In the genomic region with DNA sequence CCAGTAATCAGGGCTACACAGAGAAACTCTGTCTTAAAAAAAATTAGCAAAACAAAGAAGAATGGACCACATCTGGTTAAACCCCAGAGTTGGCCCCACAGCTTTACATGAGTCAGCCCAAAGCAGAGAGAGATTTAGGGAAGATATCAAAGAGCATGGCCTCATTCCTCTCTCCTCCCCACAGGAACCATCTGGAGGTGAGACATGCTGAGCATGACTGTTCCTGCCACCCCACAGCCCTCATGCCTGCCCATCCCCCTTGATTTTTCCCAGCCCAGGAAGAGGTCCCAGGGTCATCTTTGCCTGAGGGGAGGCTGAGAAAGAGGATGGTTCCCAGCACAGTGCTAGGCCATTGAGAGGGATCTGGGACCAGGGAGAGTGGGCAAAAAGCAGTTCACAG, we compare ENCODE assay signal across 8 mouse cellular contexts. TPM values are rescaled to one million over a fixed set of nuclear protein-coding genes. Genes with fewer than 3 reads are reported as not detected.
DNase-seq lines count a peak whose midpoint lies in the region; ATAC-seq and TF ChIP-seq lines count a peak whose summit lies in the region.
"Had no signal": no experiment of that assay in that cellular context is flagged by ENCODE, and none has a peak within 500 bp of the region (broad histone marks: within the 10 kb centered on the region; RNA-seq: fewer than 3 reads in every experiment).

No protein-coding gene starts in this region.

- 0 out of 2 replicates have a peak overlapping the region, but pooled peaks have one; percentile 68 for H3K4me3 ChIP-seq in hindbrain, embryonic 12.5 days
- no peak overlapping the region for H3K4me3 ChIP-seq in hindbrain, embryonic 11.5 days (ENCODE audit: low read depth, low read length)
- no peak overlapping the region for H3K4me3 ChIP-seq in ES-Bruce4 (ENCODE audit: low read depth, low read length)
- H3K4me3 ChIP-seq in liver, embryonic 15.5 days (replicated peaks): no peak overlapping the region; the same call in 1 of the 2 replicates

- no peaks in the 10 kb centered on the region for H3K27me3 ChIP-seq in hindbrain, embryonic 12.5 days
- H3K27me3 ChIP-seq in hindbrain, embryonic 11.5 days (ENCODE audit: control insufficient read depth, insufficient read depth, low read length): no peaks in the 10 kb centered on the region
- no peaks in the 10 kb centered on the region for H3K27me3 ChIP-seq in ES-Bruce4 (ENCODE audit: control insufficient read depth, insufficient read depth, low read length, poor library complexity, severe bottlenecking)
- no peaks in the 10 kb centered on the region for H3K27me3 ChIP-seq in liver, embryonic 15.5 days

- H3K9ac ChIP-seq in hindbrain, embryonic 12.5 days: 0 out of 2 replicates have a peak overlapping the region, but pooled peaks have one; percentile 8
- H3K9ac ChIP-seq in hindbrain, embryonic 11.5 days (ENCODE audit: low read depth, low read length): no peak overlapping the region
- peak overlapping the region; percentile 46 for H3K9ac ChIP-seq in ES-Bruce4 (ENCODE audit: low read depth, poor library complexity, severe bottlenecking)
- no peak overlapping the region for H3K9ac ChIP-seq in liver, embryonic 15.5 days

- no peak for ATAC-seq in hindbrain, embryonic 12.5 days (ENCODE audit: low FRiP score)
- ATAC-seq in hindbrain, embryonic 11.5 days (ENCODE audit: low FRiP score): no peak
- no peak for ATAC-seq in liver, embryonic 15.5 days (ENCODE audit: insufficient read depth)
- no peak for ATAC-seq in granulocyte monocyte progenitor cell, adult 5-6 weeks (replicated peaks; ENCODE audit: poor library complexity, severe bottlenecking)

- no peak for DNase-seq in hindbrain, embryonic 11.5 days (ENCODE audit: low spot score)
- DNase-seq in NIH3T3 (ENCODE audit: low read depth): peak; percentile 66
- no peak for DNase-seq in embryo, embryonic 10.5 days (ENCODE audit: low spot score)

- H3K4me1 ChIP-seq in hindbrain, embryonic 12.5 days: peaks cover 18% of the 10 kb centered on the region
- H3K4me1 ChIP-seq in hindbrain, embryonic 11.5 days (replicated peaks; ENCODE audit: control insufficient read depth, insufficient read depth, low read length): peaks cover 4% of the 10 kb centered on the region
- H3K4me1 ChIP-seq in ES-Bruce4 (ENCODE audit: control insufficient read depth, insufficient read depth, low read length): no peaks in the 10 kb centered on the region
- peaks cover 55% of the 10 kb centered on the region for H3K4me1 ChIP-seq in liver, embryonic 15.5 days (replicated peaks)

- TF ChIP-seq CTCF in ES-Bruce4 (IDR thresholded peaks at IDR 0.05; ENCODE audit: low read depth, low read length): no peak

- no peaks in the 10 kb centered on the region for H3K9me3 ChIP-seq in hindbrain, embryonic 12.5 days (replicated peaks)
- no peaks in the 10 kb centered on the region for H3K9me3 ChIP-seq in hindbrain, embryonic 11.5 days (ENCODE audit: control insufficient read depth, low read length)
- no peaks in the 10 kb centered on the region for H3K9me3 ChIP-seq in ES-Bruce4 (replicated peaks; ENCODE audit: control insufficient read depth, insufficient read depth, low read length, poor library complexity, severe bottlenecking)
- H3K9me3 ChIP-seq in liver, embryonic 15.5 days (replicated peaks): no peaks in the 10 kb centered on the region

- no peak for TF ChIP-seq POLR2A in ES-Bruce4 (IDR thresholded peaks at IDR 0.05; ENCODE audit: insufficient read depth, low read length)

- no peak overlapping the region for H3K27ac ChIP-seq in hindbrain, embryonic 12.5 days
- H3K27ac ChIP-seq in hindbrain, embryonic 11.5 days (ENCODE audit: low read depth, low read length): no peak overlapping the region
- H3K27ac ChIP-seq in ES-Bruce4 (ENCODE audit: insufficient read depth, low read length): 0 out of 2 replicates have a peak overlapping the region, but pooled peaks have one; percentile 10
- 0 out of 2 replicates have a peak overlapping the region, but pooled peaks have one; percentile 93 for H3K27ac ChIP-seq in liver, embryonic 15.5 days (replicated peaks)

- peak overlapping the region; percentile 83 for H3K4me2 ChIP-seq in hindbrain, embryonic 12.5 days (replicated peaks)
- no peak overlapping the region for H3K4me2 ChIP-seq in hindbrain, embryonic 11.5 days (replicated peaks; ENCODE audit: low read depth, low read length)
- peak overlapping the region; percentile 89 for H3K4me2 ChIP-seq in liver, embryonic 15.5 days

- peaks cover 20% of the 10 kb centered on the region for H3K36me3 ChIP-seq in hindbrain, embryonic 12.5 days
- no peaks in the 10 kb centered on the region for H3K36me3 ChIP-seq in hindbrain, embryonic 11.5 days (ENCODE audit: control insufficient read depth, insufficient read depth, low read length)
- peaks cover 10% of the 10 kb centered on the region for H3K36me3 ChIP-seq in ES-Bruce4 (ENCODE audit: control insufficient read depth, insufficient read depth, low read length, poor library complexity, severe bottlenecking)
- H3K36me3 ChIP-seq in liver, embryonic 15.5 days (replicated peaks): peaks cover 21% of the 10 kb centered on the region

- TF ChIP-seq EP300 in ES-Bruce4 (IDR thresholded peaks at IDR 0.05; ENCODE audit: insufficient read depth, low read depth, low read length): no peak

RNA-seq across cellular contexts. Expression of a gene that starts 1.7 kb away (rescaled TPM):
- 80.8 and 82.4 TPM in 2 replicates for polyA plus RNA-seq in hindbrain, embryonic 12.5 days (2016; fragmentation: Nextera tagmentation; extraction: Ambion mirVana)
- 77.8 and 78.6 TPM in 2 replicates for polyA plus RNA-seq in hindbrain, embryonic 11.5 days (2014; fragmentation: Nextera tagmentation; extraction: Ambion mirVana)
- polyA plus RNA-seq in ES-Bruce4 (2011; ENCODE audit: insufficient read depth, insufficient read length, low read depth, missing spikeins): 63.2 and 68.7 TPM in 2 replicates
- polyA plus RNA-seq in liver, embryonic 15.5 days (2015; fragmentation: Nextera tagmentation; extraction: Ambion mirVana): 38.7 and 41.1 TPM in 2 replicates
- 108 and 154 TPM in 2 replicates for total RNA-seq in granulocyte monocyte progenitor cell, adult 5-6 weeks (2014; fragmentation: Nextera tagmentation)
- total RNA-seq in granulocyte monocyte progenitor cell, adult 5-6 weeks (2017): 140 and 156 TPM in 2 replicates

RNA-seq across cellular contexts. Expression of a gene that starts 2.7 kb away (rescaled TPM):
- 5.8 and 6.7 TPM in 2 replicates for polyA plus RNA-seq in hindbrain, embryonic 12.5 days (2016; fragmentation: Nextera tagmentation; extraction: Ambion mirVana)
- polyA plus RNA-seq in hindbrain, embryonic 11.5 days (2014; fragmentation: Nextera tagmentation; extraction: Ambion mirVana): 3.0 and 3.7 TPM in 2 replicates
- 1.9 and 3.2 TPM in 2 replicates for polyA plus RNA-seq in ES-Bruce4 (2011; ENCODE audit: insufficient read depth, insufficient read length, low read depth, missing spikeins)
- polyA plus RNA-seq in liver, embryonic 15.5 days (2015; fragmentation: Nextera tagmentation; extraction: Ambion mirVana): 4.6 and 5.2 TPM in 2 replicates
- 8.8 and 12.4 TPM in 2 replicates for total RNA-seq in granulocyte monocyte progenitor cell, adult 5-6 weeks (2014; fragmentation: Nextera tagmentation)
- 8.9 TPM in 2 replicates for total RNA-seq in granulocyte monocyte progenitor cell, adult 5-6 weeks (2017)

RNA-seq across cellular contexts. Expression of a gene that starts 13.4 kb away (rescaled TPM):
- 61.2 and 65.2 TPM in 2 replicates for polyA plus RNA-seq in hindbrain, embryonic 12.5 days (2016; fragmentation: Nextera tagmentation; extraction: Ambion mirVana)
- 69.5 and 78.3 TPM in 2 replicates for polyA plus RNA-seq in hindbrain, embryonic 11.5 days (2014; fragmentation: Nextera tagmentation; extraction: Ambion mirVana)
- 23.0 and 23.9 TPM in 2 replicates for polyA plus RNA-seq in ES-Bruce4 (2011; ENCODE audit: insufficient read depth, insufficient read length, low read depth, missing spikeins)
- polyA plus RNA-seq in liver, embryonic 15.5 days (2015; fragmentation: Nextera tagmentation; extraction: Ambion mirVana): 24.1 and 27.0 TPM in 2 replicates
- total RNA-seq in granulocyte monocyte progenitor cell, adult 5-6 weeks (2014; fragmentation: Nextera tagmentation): 1.3 and 7.5 TPM in 2 replicates
- total RNA-seq in granulocyte monocyte progenitor cell, adult 5-6 weeks (2017): 3.3 and 4.1 TPM in 2 replicates

RNA-seq across cellular contexts. Expression of a gene that starts 27.2 kb away (rescaled TPM):
- polyA plus RNA-seq in hindbrain, embryonic 12.5 days (2016; fragmentation: Nextera tagmentation; extraction: Ambion mirVana): 5.7 and 6.8 TPM in 2 replicates
- polyA plus RNA-seq in hindbrain, embryonic 11.5 days (2014; fragmentation: Nextera tagmentation; extraction: Ambion mirVana): 2.9 and 3.6 TPM in 2 replicates
- not detected in 2 replicates for polyA plus RNA-seq in ES-Bruce4 (2011; ENCODE audit: insufficient read depth, insufficient read length, low read depth, missing spikeins)
- polyA plus RNA-seq in liver, embryonic 15.5 days (2015; fragmentation: Nextera tagmentation; extraction: Ambion mirVana): 3.3 and 5.2 TPM in 2 replicates
- not detected in 2 replicates for total RNA-seq in granulocyte monocyte progenitor cell, adult 5-6 weeks (2014; fragmentation: Nextera tagmentation)
- not detected in 2 replicates for total RNA-seq in granulocyte monocyte progenitor cell, adult 5-6 weeks (2017)
- total RNA-seq: megakaryocyte-erythroid progenitor cell, adult 5-6 weeks had no signal

RNA-seq across cellular contexts. Expression of a gene that starts 28.3 kb away (rescaled TPM):
- polyA plus RNA-seq in hindbrain, embryonic 12.5 days (2016; fragmentation: Nextera tagmentation; extraction: Ambion mirVana): 91.1 and 104 TPM in 2 replicates
- 102 and 106 TPM in 2 replicates for polyA plus RNA-seq in hindbrain, embryonic 11.5 days (2014; fragmentation: Nextera tagmentation; extraction: Ambion mirVana)
- 82.0 and 102 TPM in 2 replicates for polyA plus RNA-seq in ES-Bruce4 (2011; ENCODE audit: insufficient read depth, insufficient read length, low read depth, missing spikeins)
- 56.0 and 58.5 TPM in 2 replicates for polyA plus RNA-seq in liver, embryonic 15.5 days (2015; fragmentation: Nextera tagmentation; extraction: Ambion mirVana)
- 70.0 and 84.9 TPM in 2 replicates for total RNA-seq in granulocyte monocyte progenitor cell, adult 5-6 weeks (2014; fragmentation: Nextera tagmentation)
- total RNA-seq in granulocyte monocyte progenitor cell, adult 5-6 weeks (2017): 98.5 and 101 TPM in 2 replicates

Comparison
In these comparisons a context has a peak if more than half of its experiments do, and no peak if none do; other contexts are left out.
1. H3K9ac ChIP-seq: peak in hindbrain, embryonic 12.5 days (single experiment) and ES-Bruce4 (single experiment); none in hindbrain, embryonic 11.5 days (single experiment) and liver, embryonic 15.5 days (single experiment).
2. H3K27ac ChIP-seq: peak in ES-Bruce4 (single experiment) and liver, embryonic 15.5 days (single experiment); none in hindbrain, embryonic 12.5 days (single experiment) and hindbrain, embryonic 11.5 days (single experiment).